Comparison of ENCODE assay signal across 8 mouse cellular contexts in the genomic region with DNA sequence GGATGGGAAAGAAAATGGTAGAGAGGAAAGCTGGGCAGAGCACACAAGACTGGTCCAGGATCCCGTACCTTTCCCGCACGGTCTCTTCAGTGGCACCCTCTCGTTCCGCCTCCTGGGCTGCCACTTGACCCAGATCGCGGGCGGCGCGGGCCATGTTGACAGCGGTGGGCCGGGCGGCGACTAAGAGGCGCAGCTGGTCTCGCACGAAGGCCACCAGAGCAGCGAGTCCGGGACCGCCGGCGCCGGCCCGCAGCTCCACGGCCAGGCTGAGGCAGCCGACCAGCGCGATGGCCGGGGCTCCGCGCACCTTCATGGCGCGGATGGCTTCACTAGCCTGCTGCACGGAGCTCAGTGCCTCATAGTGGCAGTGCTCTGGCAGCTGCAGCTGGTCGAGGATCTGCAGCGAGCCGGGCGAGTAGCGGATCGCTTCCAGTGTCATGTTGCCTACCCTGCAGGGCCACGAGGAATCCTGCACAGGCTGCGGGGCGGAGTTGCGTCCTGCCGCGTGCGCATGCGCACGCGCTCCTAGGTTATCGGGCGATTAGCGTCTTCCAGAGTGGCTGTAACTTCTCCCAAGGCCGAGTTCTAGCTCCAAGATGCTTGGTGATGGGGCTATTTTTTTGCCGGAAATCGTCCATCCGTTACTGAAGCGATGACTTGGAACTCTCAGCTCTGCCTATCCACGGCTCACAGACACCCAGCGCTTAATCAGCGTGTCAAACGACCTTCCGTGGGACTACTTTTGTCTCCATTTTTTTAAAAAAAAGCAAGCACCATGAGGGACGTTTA. TPM values are rescaled to one million over a fixed set of nuclear protein-coding genes. Genes with fewer than 3 reads are reported as not detected.
DNase-seq lines count a peak whose midpoint lies in the region; ATAC-seq lines count a peak whose summit lies in the region.

A gene (minus strand): TSS at position 505 of the 789 bp plus-strand sequence.

- H3K36me3 ChIP-seq in midbrain, embryonic 11.5 days (ENCODE audit: control insufficient read depth, insufficient read depth, low read length), result peaks cover 27% of the 10 kb centered on the region

- H3K4me1 ChIP-seq in midbrain, embryonic 11.5 days (ENCODE audit: control insufficient read depth, insufficient read depth, low read length), result peaks cover 13% of the 10 kb centered on the region

- no peaks in the 10 kb centered on the region for H3K9me3 ChIP-seq in midbrain, embryonic 11.5 days (ENCODE audit: control insufficient read depth, low read length)

- DNase-seq in layer of hippocampus, adult 11-12 months (ENCODE audit: low spot score), result peak; percentile 78
- DNase-seq in layer of hippocampus, adult 9-10 months (ENCODE audit: low spot score), result no peak
- DNase-seq in embryo, embryonic 11 days, result peak; percentile 95
- peak; percentile 86 for DNase-seq in gastrocnemius, postnatal 25 days
- peak; percentile 89 for DNase-seq in left cerebral cortex, postnatal 4 days
- DNase-seq in midbrain, embryonic 11.5 days (ENCODE audit: low spot score, missing footprints), result peak; percentile 99
- peak; percentile 97 for DNase-seq in skeletal muscle tissue, adult 2 months (ENCODE audit: low read depth, low spot score)

- no peaks in the 10 kb centered on the region for H3K27me3 ChIP-seq in midbrain, embryonic 11.5 days (ENCODE audit: control insufficient read depth, insufficient read depth, low read length)

- peak within 1 kb of the TSS; percentile 97 for H3K4me2 ChIP-seq in midbrain, embryonic 11.5 days

- peak within 1 kb of the TSS; percentile 62 for H3K4me3 ChIP-seq in midbrain, embryonic 11.5 days (ENCODE audit: low read depth, low read length)

- peak within 1 kb of the TSS; percentile 66 for H3K27ac ChIP-seq in midbrain, embryonic 11.5 days (ENCODE audit: low read depth, low read length)

- intact Hi-C loops in left cerebral cortex, postnatal 4 days (cut with DNase I), result no loop called here

- WGBS in midbrain, embryonic 11.5 days, result under 1% methylated on average over 64 of the region's 64 CpGs

- peak within 1 kb of the TSS; percentile 85 for H3K9ac ChIP-seq in midbrain, embryonic 11.5 days (ENCODE audit: low read length)

- peak; percentile 79 for ATAC-seq in inflammation-experienced regulatory T-cells, adult 6 months
- peak; percentile 85 for ATAC-seq in midbrain, embryonic 11.5 days (ENCODE audit: low FRiP score)

RNA-seq across cellular contexts. Expression of the gene that starts here (rescaled TPM):
- total RNA-seq in gastrocnemius, postnatal 25 days (2021), result 10 to 100 TPM; 10.1 to 16.5 TPM
- polyA plus RNA-seq in inflammation-experienced regulatory T-cells, adult 6 months (2017; shearing (Covaris generic)), result 10 to 100 TPM in 2 of 3 experiments, 1 to 10 TPM in 1; 7.2 to 34.3 (median 25.2) TPM
- 10 to 100 TPM; 25.1 to 26.4 TPM for total RNA-seq in left cerebral cortex, postnatal 4 days (2021)
- 47.2 and 52.4 TPM in 2 replicates for polyA plus RNA-seq in midbrain, embryonic 11.5 days (2014; fragmentation: Nextera tagmentation; extraction: Ambion mirVana)
